Mouse (Mus musculus) embryo, embryonic 10.5 days (tissue): Measurements from ENCODE around the gene Decr2.
"Not testable (repeated sequence)": the region's sequence is repeated elsewhere in the genome, so short reads cannot be mapped to it uniquely, and the experiment has no call there.

Experiments
- DNase-seq: peaks from one replicate; pipeline ENCODE4 v3.0.0-alpha.2; 2015; ENCODE audit warnings: low spot score

Decr2 gene

GRCm38 (mm10) chr17:26089905-26090632, at the start of gene Decr2:
Gene Decr2 (minus strand): TSS chr17:26090337.
- DNase-seq: peak; percentile 96

GRCm38 (mm10) chr17:26138901-26139381, 48.8 kb upstream of the Decr2 start:
- DNase-seq: peak; percentile 38

- peak; percentile 98 for DNase-seq
These were observed 48.2 kb upstream of the Decr2 start, which contains the start of gene Axin1 for GRCm38 (mm10) chr17:26138239-26138836. Gene Axin1 (plus strand): TSS chr17:26138688.

- DNase-seq: no peak
These were observed 47.6 kb upstream of the Decr2 start for GRCm38 (mm10) chr17:26137751-26138130.

- DNase-seq: no peak
These were observed 47.1 kb upstream of the Decr2 start for GRCm38 (mm10) chr17:26137106-26137750.

- DNase-seq: no peak
These were observed 42.0 kb upstream of the Decr2 start for GRCm38 (mm10) chr17:26131856-26132853.

GRCm38 (mm10) chr17:26131062-26131732, 41.1 kb upstream of the Decr2 start:
- no peak for DNase-seq

- no peak for DNase-seq
These were observed 35.1 kb upstream of the Decr2 start for GRCm38 (mm10) chr17:26125226-26125625.

GRCm38 (mm10) chr17:26124560-26124959, 34.4 kb upstream of the Decr2 start:
- DNase-seq: no peak

GRCm38 (mm10) chr17:26123267-26123684, 33.1 kb upstream of the Decr2 start, which contains the start of gene Mrpl28:
Gene Mrpl28 (plus strand): TSS chr17:26123500.
- DNase-seq: peak; percentile 98

- no peak for DNase-seq
These were observed 32.4 kb upstream of the Decr2 start for GRCm38 (mm10) chr17:26122431-26123140.

GRCm38 (mm10) chr17:26119766-26120710, 29.9 kb upstream of the Decr2 start:
- peak; percentile 73 for DNase-seq

GRCm38 (mm10) chr17:26116503-26117258, 26.5 kb upstream of the Decr2 start:
- no peak for DNase-seq

- no peak for DNase-seq
These were observed 25.9 kb upstream of the Decr2 start for GRCm38 (mm10) chr17:26115956-26116487.

GRCm38 (mm10) chr17:26115205-26115898, 25.2 kb upstream of the Decr2 start:
- DNase-seq: no peak

GRCm38 (mm10) chr17:26114461-26114860, 24.3 kb upstream of the Decr2 start:
- DNase-seq: not testable (repeated sequence)

- DNase-seq: no peak
These were observed 23.9 kb upstream of the Decr2 start for GRCm38 (mm10) chr17:26114061-26114460.
